Mouse (Mus musculus): ENCODE measurements around the gene Col25a1. TPM values are rescaled to one million over a fixed set of nuclear protein-coding genes. Genes with fewer than 3 reads are reported as not detected.
A peak's percentile ranks its signal among the peaks of the same experiment; 100 is the strongest.

Col25a1 gene
- polyA plus RNA-seq, 1 experiment from 2014 or later, result 14.8 TPM

DNA sequence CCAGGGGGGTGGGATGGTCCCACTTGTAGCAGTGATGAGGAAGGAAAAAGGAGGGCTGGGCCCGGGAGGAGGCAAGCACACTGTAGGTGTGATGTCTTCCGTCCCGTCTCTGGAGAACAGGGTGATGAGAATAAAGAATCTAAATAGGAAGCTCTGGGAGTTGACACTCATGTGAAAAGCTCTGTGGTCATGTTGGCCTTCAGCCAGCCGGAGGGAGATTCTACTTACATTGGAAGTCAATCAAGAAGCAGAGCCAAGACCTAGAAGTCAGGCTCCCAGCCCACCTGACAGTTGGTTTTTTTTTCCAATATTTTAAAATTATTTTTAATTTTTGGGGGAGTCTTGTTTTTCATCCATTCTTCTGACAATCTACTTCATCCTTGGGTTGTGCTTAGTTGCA, 297.5 kb downstream of the Col25a1 start:
- 94% methylated on average over 4 of the region's 4 CpGs for WGBS
- H3K4me3 ChIP-seq, result no peak overlapping the region
- no peaks in the 10 kb centered on the region for H3K9me3 ChIP-seq
- H3K36me3 ChIP-seq, result no peaks in the 10 kb centered on the region
- no peak overlapping the region for H3K4me2 ChIP-seq
- peaks cover 10% of the 10 kb centered on the region for H3K4me1 ChIP-seq
- H3K27ac ChIP-seq, result no peak overlapping the region
- no peak overlapping the region for H3K9ac ChIP-seq
- no peaks in the 10 kb centered on the region for H3K27me3 ChIP-seq
- ATAC-seq (ENCODE audit: insufficient number of reproducible peaks, insufficient read depth, low FRiP score, low TSS enrichment, low read depth), result no peak

DNA sequence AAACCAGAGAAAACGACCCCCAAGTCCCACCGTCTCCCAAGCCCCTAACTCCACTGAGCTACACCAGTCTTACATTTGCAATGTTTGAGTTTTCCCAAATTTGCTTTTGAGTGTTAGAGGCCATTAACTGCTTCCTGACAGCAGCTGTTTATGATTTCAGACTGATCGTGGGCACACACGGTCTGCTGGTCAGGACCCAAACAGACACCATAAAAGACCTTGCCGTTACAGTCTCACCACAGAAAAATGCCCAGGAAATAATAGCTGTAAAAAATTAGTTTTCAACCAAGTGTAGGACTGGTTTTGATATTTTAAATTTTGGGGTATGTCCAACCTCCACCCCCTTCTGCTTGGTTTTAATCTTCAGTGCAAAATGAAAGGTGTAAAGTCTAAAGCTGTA, 298.8 kb downstream of the Col25a1 start:
- peaks cover 6% of the 10 kb centered on the region for H3K4me1 ChIP-seq
- no peak overlapping the region for H3K27ac ChIP-seq
- no peak overlapping the region for H3K4me2 ChIP-seq
- no peaks in the 10 kb centered on the region for H3K9me3 ChIP-seq
- 30% methylated on average over 5 of the region's 5 CpGs for WGBS
- H3K9ac ChIP-seq, result no peak overlapping the region
- no peaks in the 10 kb centered on the region for H3K27me3 ChIP-seq
- no peak for ATAC-seq (ENCODE audit: insufficient number of reproducible peaks, insufficient read depth, low FRiP score, low TSS enrichment, low read depth)
- no peak overlapping the region for H3K4me3 ChIP-seq
- H3K36me3 ChIP-seq, result no peaks in the 10 kb centered on the region

DNA sequence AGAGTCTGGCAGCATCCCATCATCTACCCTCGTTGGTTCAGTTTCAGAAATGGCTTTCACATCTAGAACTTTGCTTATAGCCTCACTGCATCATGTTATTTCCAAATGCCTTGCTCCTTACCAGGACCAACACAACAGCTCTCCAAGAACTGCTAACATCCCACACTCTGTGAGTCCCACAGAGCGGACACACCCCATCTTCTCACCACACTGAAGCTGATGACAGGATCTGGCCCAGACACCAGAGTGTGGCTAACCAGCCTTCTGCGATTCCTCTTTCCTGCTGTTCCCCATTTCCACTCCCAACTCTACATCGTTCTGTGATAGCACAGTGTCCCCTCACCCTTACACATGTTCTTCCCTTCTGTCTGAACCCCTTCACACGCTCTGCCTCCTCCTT, 301.5 kb downstream of the Col25a1 start:
- no peak for ATAC-seq (ENCODE audit: insufficient number of reproducible peaks, insufficient read depth, low FRiP score, low TSS enrichment, low read depth)
- no peak overlapping the region for H3K27ac ChIP-seq
- no peaks in the 10 kb centered on the region for H3K9me3 ChIP-seq
- H3K36me3 ChIP-seq, result no peaks in the 10 kb centered on the region
- 83% methylated on average over 5 of the region's 5 CpGs for WGBS
- H3K27me3 ChIP-seq, result no peaks in the 10 kb centered on the region
- no peak overlapping the region for H3K9ac ChIP-seq
- H3K4me1 ChIP-seq, result peaks cover 6% of the 10 kb centered on the region
- H3K4me2 ChIP-seq, result no peak overlapping the region
- H3K4me3 ChIP-seq, result no peak overlapping the region

DNA sequence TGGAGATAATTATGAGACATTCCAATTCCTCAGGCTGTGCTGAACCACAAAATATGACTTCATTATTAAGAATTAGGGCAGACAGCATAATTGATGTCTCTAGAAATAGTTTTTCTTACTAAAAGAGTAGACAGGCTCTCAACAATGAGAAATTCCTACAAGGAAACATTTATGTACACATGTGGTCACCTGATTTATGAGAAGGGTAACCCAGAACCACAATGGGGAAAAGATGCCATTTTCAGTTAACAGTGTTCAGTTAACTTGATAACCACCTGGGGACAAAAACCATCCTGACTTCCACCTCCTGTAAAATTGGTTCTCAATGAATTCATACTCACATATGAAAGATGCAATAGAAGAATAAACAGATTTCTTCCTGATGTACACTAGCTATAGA, 305.7 kb downstream of the Col25a1 start:
- Histone ChIP-seq H3K9ac (no peak overlapping the region), H3K9me3 (no peaks in the 10 kb centered on the region), H3K36me3 (no peaks in the 10 kb centered on the region), H3K4me2 (no peak overlapping the region), H3K27ac (no peak overlapping the region), H3K4me3 (no peak overlapping the region), H3K27me3 (no peaks in the 10 kb centered on the region), H3K4me1 (peaks cover 14% of the 10 kb centered on the region)
- no peak for ATAC-seq (ENCODE audit: insufficient number of reproducible peaks, insufficient read depth, low FRiP score, low TSS enrichment, low read depth)

DNA sequence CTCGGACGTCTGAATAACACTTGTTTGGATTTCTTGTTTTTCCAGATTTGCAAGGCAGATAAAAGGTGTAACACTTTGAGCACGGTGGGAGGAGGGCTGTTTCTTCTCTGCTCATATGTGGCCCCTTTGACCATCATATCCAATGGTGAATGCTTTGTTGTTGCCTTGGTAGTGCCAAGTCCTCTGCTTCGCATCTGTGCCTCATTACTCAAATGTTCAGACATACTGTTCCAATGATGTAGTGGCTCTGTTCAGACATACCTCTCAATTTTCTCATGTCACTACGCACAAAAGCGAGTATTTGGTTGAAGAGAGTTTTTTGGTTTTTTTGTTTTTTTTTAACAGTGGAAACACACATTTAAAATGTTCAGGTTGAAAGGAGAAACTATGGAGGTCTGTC, 308.5 kb downstream of the Col25a1 start:
- Histone ChIP-seq H3K4me2 (no peak overlapping the region), H3K9me3 (no peaks in the 10 kb centered on the region), H3K36me3 (no peaks in the 10 kb centered on the region), H3K9ac (no peak overlapping the region), H3K27ac (no peak overlapping the region), H3K4me1 (peaks cover 25% of the 10 kb centered on the region), H3K4me3 (no peak overlapping the region), H3K27me3 (no peaks in the 10 kb centered on the region)
- WGBS, result 41% methylated on average over 6 of the region's 6 CpGs
- ATAC-seq (ENCODE audit: insufficient number of reproducible peaks, insufficient read depth, low FRiP score, low TSS enrichment, low read depth), result no peak

DNA sequence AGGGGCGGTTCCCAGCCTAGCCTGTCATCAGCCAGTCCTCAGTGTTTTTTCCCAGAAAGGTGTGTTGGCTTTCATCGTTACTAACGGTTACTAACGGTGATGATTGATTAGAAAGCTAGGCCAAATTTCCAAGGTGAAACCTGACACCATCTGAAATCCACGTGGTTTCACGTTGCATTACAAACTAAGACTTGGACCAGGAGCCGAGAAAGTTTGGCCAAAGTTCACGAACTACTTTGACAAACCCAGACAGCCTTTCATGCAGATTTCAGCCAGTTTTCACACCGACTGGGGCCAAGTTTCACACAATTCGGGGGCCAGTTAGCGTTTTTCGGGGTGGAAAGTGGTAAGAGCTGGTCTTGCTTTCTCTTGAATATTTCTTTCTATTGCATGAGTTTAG, 309.4 kb downstream of the Col25a1 start:
- no peak for ATAC-seq (ENCODE audit: insufficient number of reproducible peaks, insufficient read depth, low FRiP score, low TSS enrichment, low read depth)
- Histone ChIP-seq H3K9me3 (no peaks in the 10 kb centered on the region), H3K36me3 (no peaks in the 10 kb centered on the region), H3K4me1 (peaks cover 25% of the 10 kb centered on the region), H3K4me3 (no peak overlapping the region), H3K9ac (no peak overlapping the region), H3K27me3 (no peaks in the 10 kb centered on the region), H3K27ac (no peak overlapping the region), H3K4me2 (no peak overlapping the region)
- 47% methylated on average over 12 of the region's 12 CpGs for WGBS

GRCm38 (mm10) chr3:130443842-130444627, 312.7 kb downstream of the Col25a1 start:
- Histone ChIP-seq H3K9ac (no peak overlapping the region), H3K27me3 (0 out of 2 replicates have a peak, but pooled peaks cover 3% of the 10 kb centered on the region), H3K36me3 (no peaks in the 10 kb centered on the region), H3K4me1 (peaks cover 25% of the 10 kb centered on the region), H3K4me2 (peak overlapping the region; percentile 20; the same call in 1 of the 2 replicates), H3K9me3 (no peaks in the 10 kb centered on the region), H3K4me3 (no peak overlapping the region), H3K27ac (no peak overlapping the region)
- WGBS, result 29% methylated on average over 13 of the region's 13 CpGs
- ATAC-seq (ENCODE audit: insufficient number of reproducible peaks, insufficient read depth, low FRiP score, low TSS enrichment, low read depth), result no peak; the same call in 1 of the 2 replicates

GRCm38 (mm10) chr3:130449864-130450263, 318.6 kb downstream of the Col25a1 start:
- no peak overlapping the region for H3K4me3 ChIP-seq
- no peaks in the 10 kb centered on the region for H3K9me3 ChIP-seq
- H3K9ac ChIP-seq, result no peak overlapping the region
- peaks cover 13% of the 10 kb centered on the region; the same call in 1 of the 2 replicates for H3K4me1 ChIP-seq
- no peaks in the 10 kb centered on the region for H3K36me3 ChIP-seq
- H3K4me2 ChIP-seq, result no peak overlapping the region; the same call in 1 of the 2 replicates
- H3K27me3 ChIP-seq, result 0 out of 2 replicates have a peak, but pooled peaks cover 3% of the 10 kb centered on the region
- no peak for ATAC-seq (ENCODE audit: insufficient number of reproducible peaks, insufficient read depth, low FRiP score, low TSS enrichment, low read depth)
- H3K27ac ChIP-seq, result no peak overlapping the region
- 43% methylated on average over 7 of the region's 7 CpGs for WGBS

GRCm38 (mm10) chr3:130465371-130465770, 334.1 kb downstream of the Col25a1 start:
- H3K36me3 ChIP-seq, result 0 out of 2 replicates have a peak, but pooled peaks cover 5% of the 10 kb centered on the region
- no peak overlapping the region for H3K4me2 ChIP-seq
- H3K27me3 ChIP-seq, result peaks cover under 1% of the 10 kb centered on the region; the same call in 1 of the 2 replicates
- H3K9ac ChIP-seq, result no peak overlapping the region
- no peak overlapping the region for H3K4me3 ChIP-seq
- no peak for ATAC-seq (ENCODE audit: insufficient number of reproducible peaks, insufficient read depth, low FRiP score, low TSS enrichment, low read depth)
- 77% methylated on average over 5 of the region's 5 CpGs for WGBS
- no peaks in the 10 kb centered on the region for H3K4me1 ChIP-seq
- 0 out of 2 replicates have a peak, but pooled peaks cover 6% of the 10 kb centered on the region for H3K9me3 ChIP-seq
- no peak overlapping the region for H3K27ac ChIP-seq

GRCm38 (mm10) chr3:130473211-130473768, 342.0 kb downstream of the Col25a1 start:
- no peak overlapping the region for H3K4me3 ChIP-seq
- peaks cover 11% of the 10 kb centered on the region for H3K27me3 ChIP-seq
- H3K27ac ChIP-seq, result peak overlapping the region; percentile 29; the same call in 1 of the 2 replicates
- no peaks in the 10 kb centered on the region for H3K9me3 ChIP-seq
- H3K4me1 ChIP-seq, result peaks cover 8% of the 10 kb centered on the region
- H3K4me2 ChIP-seq, result 0 out of 2 replicates have a peak overlapping the region, but pooled peaks have one; percentile 19
- no peak overlapping the region for H3K9ac ChIP-seq
- no peaks in the 10 kb centered on the region for H3K36me3 ChIP-seq
- 30% methylated on average over 4 of the region's 4 CpGs for WGBS
- no peak for ATAC-seq (ENCODE audit: insufficient number of reproducible peaks, insufficient read depth, low FRiP score, low TSS enrichment, low read depth)

DNA sequence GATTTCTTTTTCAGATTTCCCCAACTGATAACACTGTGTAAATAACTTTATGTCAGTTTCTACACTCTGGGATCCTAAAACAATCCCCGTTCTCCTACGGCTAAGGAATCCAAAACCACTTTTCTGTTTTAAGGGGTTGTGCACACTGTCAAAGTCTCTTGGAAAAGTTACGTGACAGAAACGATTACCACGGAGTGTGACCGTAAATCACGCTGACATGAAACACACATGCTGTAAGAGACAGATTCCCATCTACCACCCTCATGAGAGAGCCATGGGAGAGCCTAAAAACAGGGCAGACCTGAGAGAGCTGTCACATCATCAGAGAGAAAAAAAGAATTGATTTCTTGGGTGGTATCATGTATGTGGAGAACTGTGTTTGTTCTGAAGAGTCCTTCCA, 342.7 kb downstream of the Col25a1 start:
- H3K27me3 ChIP-seq, result peaks cover 11% of the 10 kb centered on the region
- H3K9me3 ChIP-seq, result no peaks in the 10 kb centered on the region
- ATAC-seq (ENCODE audit: insufficient number of reproducible peaks, insufficient read depth, low FRiP score, low TSS enrichment, low read depth), result no peak
- H3K4me3 ChIP-seq, result no peak overlapping the region
- no peak overlapping the region for H3K4me2 ChIP-seq
- no peak overlapping the region for H3K9ac ChIP-seq
- H3K36me3 ChIP-seq, result no peaks in the 10 kb centered on the region
- 49% methylated on average over 7 of the region's 7 CpGs for WGBS
- H3K4me1 ChIP-seq, result peaks cover 8% of the 10 kb centered on the region
- H3K27ac ChIP-seq, result no peak overlapping the region

- Histone ChIP-seq H3K9ac (no peak overlapping the region), H3K9me3 (no peaks in the 10 kb centered on the region), H3K36me3 (no peaks in the 10 kb centered on the region), H3K27ac (no peak overlapping the region), H3K4me3 (no peak overlapping the region), H3K27me3 (no peaks in the 10 kb centered on the region), H3K4me2 (no peak overlapping the region), H3K4me1 (no peaks in the 10 kb centered on the region)
- ATAC-seq (ENCODE audit: insufficient number of reproducible peaks, insufficient read depth, low FRiP score, low TSS enrichment, low read depth), result no peak
- WGBS, result 93% methylated on average over 8 of the region's 8 CpGs
Measured at GRCm38 (mm10) chr3:130482513-130482912, 351.2 kb downstream of the Col25a1 start.
